Mouse (Mus musculus): ENCODE measurements around the gene Gabra2. TPM values are rescaled to one million over a fixed set of nuclear protein-coding genes. Genes with fewer than 3 reads are reported as not detected.

Gene Gabra2
- 1.7 and 4.4 TPM in 2 replicates for polyA plus RNA-seq (2016; fragmentation: Nextera tagmentation; extraction: Ambion mirVana)

- no peaks in the 10 kb centered on the region for H3K9me3 ChIP-seq (replicated peaks)
- peak within 1 kb of the TSS; percentile 81 for H3K4me3 ChIP-seq
- DNase-seq (ENCODE audit: low spot score) = peak; percentile 75
- H3K36me3 ChIP-seq = no peaks in the 10 kb centered on the region
- under 1% methylated on average over 54 of the region's 55 CpGs for WGBS
- peak within 1 kb of the TSS; percentile 88 for H3K27ac ChIP-seq (replicated peaks)
- peaks cover 28% of the 10 kb centered on the region for H3K27me3 ChIP-seq (ENCODE audit: low read depth, poor library complexity, severe bottlenecking)
- H3K4me1 ChIP-seq = peaks cover 19% of the 10 kb centered on the region
Measured at GRCm38 (mm10) chr5:71095725-71096607, at the start of gene Gabra2. Gabra2 (minus strand) TSS chr5:71095849.

- H3K36me3 ChIP-seq = no peaks in the 10 kb centered on the region
- no peaks in the 10 kb centered on the region for H3K4me1 ChIP-seq
- no peaks in the 10 kb centered on the region for H3K27me3 ChIP-seq (ENCODE audit: low read depth, poor library complexity, severe bottlenecking)
- no peak overlapping the region for H3K27ac ChIP-seq (replicated peaks)
- H3K9me3 ChIP-seq (replicated peaks) = no peaks in the 10 kb centered on the region
- H3K4me3 ChIP-seq = no peak overlapping the region
- 90% methylated on average over 4 of the region's 4 CpGs for WGBS
- no peak for DNase-seq (ENCODE audit: low spot score)
Measured at GRCm38 (mm10) chr5:71136691-71137090, 41.0 kb upstream of the Gabra2 start.

GRCm38 (mm10) chr5:71135840-71136239 lies 40.2 kb upstream of the Gabra2 start:
- Histone ChIP-seq H3K27ac (replicated peaks) (no peak overlapping the region), H3K36me3 (no peaks in the 10 kb centered on the region), H3K9me3 (replicated peaks) (no peaks in the 10 kb centered on the region), H3K4me3 (no peak overlapping the region), H3K27me3 (ENCODE audit: low read depth, poor library complexity, severe bottlenecking) (no peaks in the 10 kb centered on the region), H3K4me1 (no peaks in the 10 kb centered on the region)
- WGBS = 93% methylated on average over 2 of the region's 2 CpGs
- DNase-seq (ENCODE audit: low spot score) = no peak

- Histone ChIP-seq H3K4me3 (no peak overlapping the region), H3K27ac (replicated peaks) (no peak overlapping the region), H3K36me3 (no peaks in the 10 kb centered on the region), H3K4me1 (no peaks in the 10 kb centered on the region), H3K27me3 (ENCODE audit: low read depth, poor library complexity, severe bottlenecking) (no peaks in the 10 kb centered on the region), H3K9me3 (replicated peaks) (no peaks in the 10 kb centered on the region)
- 75% methylated on average over 3 of the region's 3 CpGs for WGBS
- no peak for DNase-seq (ENCODE audit: low spot score)
Measured at GRCm38 (mm10) chr5:71127721-71128120, 32.1 kb upstream of the Gabra2 start.

- H3K4me1 ChIP-seq = no peaks in the 10 kb centered on the region
- H3K9me3 ChIP-seq (replicated peaks) = no peaks in the 10 kb centered on the region
- H3K4me3 ChIP-seq = no peak overlapping the region
- 79% methylated on average over 1 of the region's 1 CpGs for WGBS
- no peak overlapping the region for H3K27ac ChIP-seq (replicated peaks)
- H3K36me3 ChIP-seq = no peaks in the 10 kb centered on the region
- DNase-seq (ENCODE audit: low spot score) = no peak
- H3K27me3 ChIP-seq (ENCODE audit: low read depth, poor library complexity, severe bottlenecking) = no peaks in the 10 kb centered on the region
Measured at GRCm38 (mm10) chr5:71115216-71115615, 19.6 kb upstream of the Gabra2 start.

GRCm38 (mm10) chr5:71095180-71095579 lies 469 bp downstream of the Gabra2 start:
- Histone ChIP-seq H3K4me1 (peaks cover 19% of the 10 kb centered on the region), H3K36me3 (no peaks in the 10 kb centered on the region), H3K27ac (replicated peaks) (peak overlapping the region; percentile 88), H3K4me3 (peak overlapping the region; percentile 81), H3K27me3 (ENCODE audit: low read depth, poor library complexity, severe bottlenecking) (peaks cover 28% of the 10 kb centered on the region), H3K9me3 (replicated peaks) (no peaks in the 10 kb centered on the region)
- peak; percentile 55 for DNase-seq (ENCODE audit: low spot score)
- under 1% methylated on average over 19 of the region's 19 CpGs for WGBS

- WGBS = 24% methylated on average over 10 of the region's 10 CpGs
- H3K27me3 ChIP-seq (ENCODE audit: low read depth, poor library complexity, severe bottlenecking) = peaks cover 28% of the 10 kb centered on the region
- peaks cover 19% of the 10 kb centered on the region for H3K4me1 ChIP-seq
- peak; percentile 11 for DNase-seq (ENCODE audit: low spot score)
- no peaks in the 10 kb centered on the region for H3K9me3 ChIP-seq (replicated peaks)
- H3K4me3 ChIP-seq = peak overlapping the region; percentile 81
- H3K27ac ChIP-seq (replicated peaks) = no peak overlapping the region
- H3K36me3 ChIP-seq = no peaks in the 10 kb centered on the region
Measured at GRCm38 (mm10) chr5:71094776-71095175, 873 bp downstream of the Gabra2 start.

- Histone ChIP-seq H3K27ac (replicated peaks) (no peak overlapping the region), H3K4me3 (no peak overlapping the region), H3K9me3 (replicated peaks) (no peaks in the 10 kb centered on the region), H3K27me3 (ENCODE audit: low read depth, poor library complexity, severe bottlenecking) (peaks cover 28% of the 10 kb centered on the region), H3K4me1 (peaks cover 19% of the 10 kb centered on the region), H3K36me3 (no peaks in the 10 kb centered on the region)
- DNase-seq (ENCODE audit: low spot score) = no peak
- 81% methylated on average over 2 of the region's 2 CpGs for WGBS
Measured at GRCm38 (mm10) chr5:71093807-71094206, 1.8 kb downstream of the Gabra2 start.

GRCm38 (mm10) chr5:71092475-71092874 lies 3.2 kb downstream of the Gabra2 start:
- Histone ChIP-seq H3K4me3 (no peak overlapping the region), H3K27me3 (ENCODE audit: low read depth, poor library complexity, severe bottlenecking) (peaks cover 28% of the 10 kb centered on the region), H3K27ac (replicated peaks) (no peak overlapping the region), H3K9me3 (replicated peaks) (no peaks in the 10 kb centered on the region), H3K36me3 (no peaks in the 10 kb centered on the region), H3K4me1 (peaks cover 17% of the 10 kb centered on the region)
- DNase-seq (ENCODE audit: low spot score) = peak; percentile 16

- DNase-seq (ENCODE audit: low spot score) = no peak
- no peaks in the 10 kb centered on the region for H3K9me3 ChIP-seq (replicated peaks)
- no peaks in the 10 kb centered on the region for H3K36me3 ChIP-seq
- H3K4me3 ChIP-seq = no peak overlapping the region
- H3K4me1 ChIP-seq = peaks cover 12% of the 10 kb centered on the region
- no peak overlapping the region for H3K27ac ChIP-seq (replicated peaks)
- peaks cover 23% of the 10 kb centered on the region for H3K27me3 ChIP-seq (ENCODE audit: low read depth, poor library complexity, severe bottlenecking)
- WGBS = 92% methylated on average over 2 of the region's 2 CpGs
Measured at GRCm38 (mm10) chr5:71091926-71092325, 3.7 kb downstream of the Gabra2 start.

- DNase-seq (ENCODE audit: low spot score) = no peak
- Histone ChIP-seq H3K27ac (replicated peaks) (no peak overlapping the region), H3K4me3 (no peak overlapping the region), H3K4me1 (no peaks in the 10 kb centered on the region), H3K9me3 (replicated peaks) (no peaks in the 10 kb centered on the region), H3K27me3 (ENCODE audit: low read depth, poor library complexity, severe bottlenecking) (no peaks in the 10 kb centered on the region), H3K36me3 (no peaks in the 10 kb centered on the region)
- 92% methylated on average over 5 of the region's 5 CpGs for WGBS
Measured at GRCm38 (mm10) chr5:71078861-71079260, 16.8 kb downstream of the Gabra2 start.

GRCm38 (mm10) chr5:71061696-71062095 lies 34.0 kb downstream of the Gabra2 start:
- WGBS = 80% methylated on average over 3 of the region's 3 CpGs
- Histone ChIP-seq H3K27me3 (ENCODE audit: low read depth, poor library complexity, severe bottlenecking) (no peaks in the 10 kb centered on the region), H3K4me1 (peaks cover 6% of the 10 kb centered on the region), H3K4me3 (no peak overlapping the region), H3K9me3 (replicated peaks) (no peaks in the 10 kb centered on the region), H3K36me3 (no peaks in the 10 kb centered on the region), H3K27ac (replicated peaks) (no peak overlapping the region)
- DNase-seq (ENCODE audit: low spot score) = no peak

GRCm38 (mm10) chr5:71058047-71058446 lies 37.6 kb downstream of the Gabra2 start:
- DNase-seq (ENCODE audit: low spot score) = peak; percentile 35

More at GRCm38 (mm10) chr5:71058047-71058446, 37.6 kb downstream of the Gabra2 start:
- 40% methylated on average over 7 of the region's 7 CpGs for WGBS
- H3K27me3 ChIP-seq (ENCODE audit: low read depth, poor library complexity, severe bottlenecking) = no peaks in the 10 kb centered on the region
- no peaks in the 10 kb centered on the region for H3K9me3 ChIP-seq (replicated peaks)
- H3K4me3 ChIP-seq = no peak overlapping the region
- H3K36me3 ChIP-seq = no peaks in the 10 kb centered on the region
- H3K4me1 ChIP-seq = peaks cover 6% of the 10 kb centered on the region
- no peak overlapping the region for H3K27ac ChIP-seq (replicated peaks)

Measured in midbrain, embryonic 10.5 days (tissue).